Mouse (Mus musculus): Measurements from ENCODE around the gene Zbtb39. TPM values are rescaled to one million over a fixed set of nuclear protein-coding genes. Genes with fewer than 3 reads are reported as not detected.

Zbtb39 gene
- 17.2 and 19.3 TPM in 2 replicates for polyA plus RNA-seq (2012; rRNA removed)

GRCm38 (mm10) chr10:127739083-127739660, at the start of gene Zbtb39:
TSS of gene Zbtb39 (plus strand) at chr10:127739538.

GRCm38 (mm10) chr10:127704766-127705220, 34.5 kb upstream of the Zbtb39 start, which contains the start of gene Myo1a:
TSS of gene Myo1a (plus strand) at chr10:127705170.

GRCm38 (mm10) chr10:127724178-127724577, 15.2 kb upstream of the Zbtb39 start, which contains the start of gene Tac2:
TSS of gene Tac2 (plus strand) at chr10:127724478.

GRCm38 (mm10) chr10:127751548-127751947, 12.2 kb downstream of the Zbtb39 start, which contains the start of gene Gpr182:
TSS of gene Gpr182 (minus strand) at chr10:127751732.

GRCm38 (mm10) chr10:127759181-127760110, 20.1 kb downstream of the Zbtb39 start, which contains the start of the genes Rdh1 and Rdh16f1:
TSS of gene Rdh1 (plus strand) at chr10:127759721.
TSS of gene Rdh16f1 (plus strand) at chr10:127759787.

GRCm38 (mm10) chr10:127776011-127776410, 36.7 kb downstream of the Zbtb39 start, which contains the start of gene Rdh9:
TSS of gene Rdh9 (plus strand) at chr10:127776386.

Other genes starting within 250 kb of the Zbtb39 start
- 7.8 and 12.2 TPM in 2 replicates for gene Stac3, start 237.9 kb upstream of the Zbtb39 start, polyA plus RNA-seq (2012; rRNA removed)
- gene Ndufa4l2, start 224.6 kb upstream of the Zbtb39 start, polyA plus RNA-seq (2012; rRNA removed): 4.2 and 4.5 TPM in 2 replicates
- gene Shmt2, start 217.1 kb upstream of the Zbtb39 start, polyA plus RNA-seq (2012; rRNA removed): 94.7 and 99.4 TPM in 2 replicates
- gene Nxph4, start 205.0 kb upstream of the Zbtb39 start, polyA plus RNA-seq (2012; rRNA removed): 10.4 and 12.6 TPM in 2 replicates
- gene Lrp1, start 118.4 kb upstream of the Zbtb39 start, polyA plus RNA-seq (2012; rRNA removed): 129 and 151 TPM in 2 replicates
- gene Stat6, start 96.6 kb upstream of the Zbtb39 start, polyA plus RNA-seq (2012; rRNA removed): 8.9 and 12.3 TPM in 2 replicates
- gene Nemp1, start 72.6 kb upstream of the Zbtb39 start, polyA plus RNA-seq (2012; rRNA removed): 12.5 and 14.6 TPM in 2 replicates
- gene Nab2, start 71.0 kb upstream of the Zbtb39 start, polyA plus RNA-seq (2012; rRNA removed): 16.4 and 26.1 TPM in 2 replicates
- 2.7 and 4.1 TPM in 2 replicates for gene Myo1a, start 34.4 kb upstream of the Zbtb39 start, polyA plus RNA-seq (2012; rRNA removed)
- 1.9 and 8.4 TPM in 2 replicates for gene Tac2, start 15.1 kb upstream of the Zbtb39 start, polyA plus RNA-seq (2012; rRNA removed)
- 0.74 and 1.6 TPM in 2 replicates for gene Gpr182, start 12.2 kb downstream of the Zbtb39 start, polyA plus RNA-seq (2012; rRNA removed)
- 0.06 and 0.11 TPM in 2 replicates for gene Rdh1, start 20.2 kb downstream of the Zbtb39 start, polyA plus RNA-seq (2012; rRNA removed)
- 0.21 TPM in 1 of 2 replicates, not detected in the other for gene Rdh16f1, start 20.2 kb downstream of the Zbtb39 start, polyA plus RNA-seq (2012; rRNA removed)
- gene Rdh9, start 36.8 kb downstream of the Zbtb39 start, polyA plus RNA-seq (2012; rRNA removed): 0.06 TPM in 1 of 2 replicates, not detected in the other
- not detected in 2 replicates for gene Rdh16, start 61.6 kb downstream of the Zbtb39 start, polyA plus RNA-seq (2012; rRNA removed)
- gene Rdh19, start 110.4 kb downstream of the Zbtb39 start, polyA plus RNA-seq (2012; rRNA removed): not detected in 2 replicates
- not detected in 2 replicates for gene Rdh16f2, start 126.9 kb downstream of the Zbtb39 start, polyA plus RNA-seq (2012; rRNA removed)
- not detected in 2 replicates for gene Rdh7, start 149.3 kb downstream of the Zbtb39 start, polyA plus RNA-seq (2012; rRNA removed)
- 0.02 TPM in 1 of 2 replicates, not detected in the other for gene Sdr9c7, start 159.0 kb downstream of the Zbtb39 start, polyA plus RNA-seq (2012; rRNA removed)

All from central nervous system, embryonic 11.5 days (tissue).